Mouse (Mus musculus) heart, postnatal 0 days (tissue): Measurements from ENCODE around the gene Frzb. TPM values are rescaled to one million over a fixed set of nuclear protein-coding genes. Genes with fewer than 3 reads are reported as not detected.
A peak's percentile ranks its signal among the peaks of the same experiment; 100 is the strongest.
"Not testable (repeated sequence)": the region's sequence is repeated elsewhere in the genome, so short reads cannot be mapped to it uniquely, and the experiment has no call there.

ENCODE experiments used
- ATAC-seq: fragments of 200-750 bp; cut with Nextera tagmentation; 2 replicates; pipeline ENCODE4 v1.8.0; 2017; ENCODE audit warnings: low read depth, moderate number of reproducible peaks, moderate library complexity; ENCODE audit not compliant: insufficient read depth
- DNase-seq: peaks from one replicate; pipeline ENCODE4 v3.0.0-alpha.2; 2016; ENCODE audit warnings: low spot score
- H3K27ac ChIP-seq: fragments of 300-500 bp; sonication (generic); 2 replicates; pipeline ENCODE4 v1.5.1; 2014; ENCODE audit warnings: low read depth, mild to moderate bottlenecking
- H3K27me3 ChIP-seq: fragments of 300-500 bp; sonication (generic); 2 replicates; pipeline ENCODE4 v1.6.1; 2014; ENCODE audit warnings: low read length, mixed read lengths; ENCODE audit not compliant: control insufficient read depth, insufficient read depth
- H3K36me3 ChIP-seq: fragments of 300-500 bp; sonication (generic); replicated peaks from 2 replicates; pipeline ENCODE4 v1.6.1; 2014; ENCODE audit warnings: low read length, mixed read lengths; ENCODE audit not compliant: control insufficient read depth, insufficient read depth
- H3K4me1 ChIP-seq: fragments of 300-500 bp; sonication (generic); 2 replicates; pipeline ENCODE4 v1.6.1; 2014; ENCODE audit warnings: antibody characterized with exemption; ENCODE audit not compliant: control insufficient read depth, insufficient read depth
- H3K4me2 ChIP-seq: fragments of 300-500 bp; sonication (generic); 2 replicates; pipeline ENCODE4 v1.6.1; 2014; ENCODE audit warnings: low read depth, mild to moderate bottlenecking, low read length, moderate library complexity
- H3K4me3 ChIP-seq: fragments of 300-500 bp; sonication (generic); 2 replicates; pipeline ENCODE4 v1.5.1; 2014; ENCODE audit warnings: low read depth, low read length
- H3K9ac ChIP-seq: fragments of 300-500 bp; sonication (generic); replicated peaks from 2 replicates; pipeline ENCODE4 v1.6.1; 2014; ENCODE audit warnings: low read depth, low read length, mixed read lengths
- H3K9me3 ChIP-seq: fragments of 300-500 bp; sonication (generic); replicated peaks from 2 replicates; pipeline ENCODE4 v1.6.1; 2016; ENCODE audit warnings: low read length; ENCODE audit not compliant: control insufficient read depth
- CTCF ChIP-seq: IDR thresholded peaks from 2 replicates; pipeline ENCODE4 v1.5.1; 2016; ENCODE audit warnings: antibody characterized with exemption, control low read depth, low read depth
- EP300 ChIP-seq: IDR thresholded peaks from 2 replicates; pipeline ENCODE4 v1.6.1; 2016; ENCODE audit warnings: antibody characterized with exemption, low read depth
- WGBS: fragments of 180-500 bp; shearing (Covaris S2); extraction: QIAGEN DNeasy Blood & Tissue Kit; methylation state at CpG from one replicate; pipeline ENCODE4 v1.1.7; 2014; 5-methylcytosine and 5-hydroxymethylcytosine counted together
- polyA plus RNA-seq: library from polyadenylated mRNA; unstranded; fragments of >200 nt; fragmentation: Nextera tagmentation; extraction: Ambion mirVana; gene quantifications from 2 replicates; pipeline ENCODE4 v1.2.1, GENCODE M21; 2015
- total RNA-seq: library from RNA; depleted of rRNA; stranded (reverse); fragments of >200 nt; gene quantifications from 2 replicates; pipeline ENCODE4 v1.2.3, GENCODE M21; 2014; ENCODE audit warnings: low replicate concordance; rRNA removed

The Frzb gene
- total RNA-seq (4.3 and 6.0 TPM in 2 replicates), polyA plus RNA-seq (5.0 TPM in 2 replicates)

GRCm38 (mm10) chr2:80447291-80447791, at the start of gene Frzb:
Gene Frzb (minus strand): TSS chr2:80447625.
- peak within 1 kb of the TSS; percentile 52 for H3K9ac ChIP-seq
- no peak for TF ChIP-seq EP300
- no peak for TF ChIP-seq CTCF
- DNase-seq (peak; percentile 41), ATAC-seq (peak; percentile 49)
- H3K4me1 ChIP-seq = peaks cover 10% of the 10 kb centered on the region; the same call in 1 of the 2 replicates
- under 1% methylated on average over 33 of the region's 33 CpGs for WGBS
- 0 out of 2 replicates have a peak, but pooled peaks cover 4% of the 10 kb centered on the region for H3K9me3 ChIP-seq
- peak within 1 kb of the TSS; percentile 70 for H3K4me3 ChIP-seq
- no peaks in the 10 kb centered on the region for H3K36me3 ChIP-seq
- peak within 1 kb of the TSS; percentile 39; the same call in 1 of the 2 replicates for H3K27ac ChIP-seq
- H3K4me2 ChIP-seq = peak within 1 kb of the TSS; percentile 99
- peaks cover 17% of the 10 kb centered on the region for H3K27me3 ChIP-seq

- not testable (repeated sequence) for ATAC-seq, H3K27ac ChIP-seq, H3K4me2 ChIP-seq, DNase-seq, H3K9ac ChIP-seq, H3K4me3 ChIP-seq, H3K4me1 ChIP-seq, H3K27me3 ChIP-seq, H3K9me3 ChIP-seq
- 58% methylated on average over 7 of the region's 7 CpGs for WGBS
- H3K36me3 ChIP-seq = peaks cover 16% of the 10 kb centered on the region
Observed at GRCm38 (mm10) chr2:80495304-80495703, 47.9 kb upstream of the Frzb start.

- ATAC-seq (peak; percentile 57; the same call in 1 of the 2 replicates), DNase-seq (peak; percentile 38)
- WGBS = 33% methylated on average over 5 of the region's 5 CpGs
- peak overlapping the region; percentile 28; the same call in 1 of the 2 replicates for H3K27ac ChIP-seq
- H3K9me3 ChIP-seq = no peaks in the 10 kb centered on the region
- H3K36me3 ChIP-seq = no peaks in the 10 kb centered on the region
- no peaks in the 10 kb centered on the region for H3K27me3 ChIP-seq
- no peak overlapping the region for H3K4me3 ChIP-seq
- H3K4me2 ChIP-seq = no peak overlapping the region
- H3K4me1 ChIP-seq = 0 out of 2 replicates have a peak, but pooled peaks cover 4% of the 10 kb centered on the region
- H3K9ac ChIP-seq = no peak overlapping the region
- TF ChIP-seq EP300 = no peak
- no peak for TF ChIP-seq CTCF
Observed at GRCm38 (mm10) chr2:80486851-80487250, 39.4 kb upstream of the Frzb start.

- Histone ChIP-seq H3K27ac (no peak overlapping the region), H3K9me3 (no peaks in the 10 kb centered on the region), H3K36me3 (no peaks in the 10 kb centered on the region), H3K4me3 (no peak overlapping the region), H3K4me1 (0 out of 2 replicates have a peak, but pooled peaks cover 4% of the 10 kb centered on the region), H3K27me3 (no peaks in the 10 kb centered on the region), H3K4me2 (no peak overlapping the region), H3K9ac (no peak overlapping the region)
- 82% methylated on average over 5 of the region's 5 CpGs for WGBS
- ATAC-seq = no peak
- TF ChIP-seq CTCF (no peak), EP300 (no peak)
- DNase-seq = no peak
Observed at GRCm38 (mm10) chr2:80484951-80485350, 37.5 kb upstream of the Frzb start.

GRCm38 (mm10) chr2:80475831-80476230, 28.4 kb upstream of the Frzb start:
- no peaks in the 10 kb centered on the region for H3K36me3 ChIP-seq
- WGBS = 56% methylated on average over 1 of the region's 1 CpGs
- H3K27ac ChIP-seq = no peak overlapping the region
- H3K27me3 ChIP-seq = no peaks in the 10 kb centered on the region
- no peak for TF ChIP-seq EP300
- no peak for TF ChIP-seq CTCF
- H3K4me2 ChIP-seq = no peak overlapping the region
- no peak for DNase-seq
- no peaks in the 10 kb centered on the region for H3K4me1 ChIP-seq
- H3K4me3 ChIP-seq = no peak overlapping the region
- ATAC-seq = no peak
- H3K9me3 ChIP-seq = no peaks in the 10 kb centered on the region
- no peak overlapping the region for H3K9ac ChIP-seq
